Mouse (Mus musculus) erythroid progenitor cell, adult 5-6 weeks (primary cell): ENCODE data around the gene Nicn1. TPM values are rescaled to one million over a fixed set of nuclear protein-coding genes. Genes with fewer than 3 reads are reported as not detected.
A peak's percentile ranks its signal among the peaks of the same experiment; 100 is the strongest.
"Not testable (repeated sequence)": the region's sequence is repeated elsewhere in the genome, so short reads cannot be mapped to it uniquely, and the experiment has no call there.

Experiments used
- ATAC-seq: replicated peaks from 2 replicates; pipeline ENCODE4 v1.8.0; 2016; ENCODE audit warnings: moderate number of reproducible peaks, mild to moderate bottlenecking, moderate TSS enrichment, inconsistent platforms; ENCODE audit not compliant: poor library complexity, low FRiP score, severe bottlenecking
- total RNA-seq, 2 experiments: library from RNA; stranded (forward) in 1 of 2; stranded (reverse) in 1 of 2; fragments of 150-400 nt in 1 of 2; fragments of 186-747, 209-891 nt in 1 of 2; gene quantifications; 2 replicates each; pipeline versions ENCODE4 v1.2.3 to v1.2.4; 2015 to 2017; ENCODE audit warnings: low replicate concordance in 2 of 2

Gene Nicn1
- not detected in 2 replicates for total RNA-seq (2015; ENCODE audit: low replicate concordance)
- total RNA-seq (2017; ENCODE audit: low replicate concordance) = 0.64 and 0.91 TPM in 2 replicates

DNA sequence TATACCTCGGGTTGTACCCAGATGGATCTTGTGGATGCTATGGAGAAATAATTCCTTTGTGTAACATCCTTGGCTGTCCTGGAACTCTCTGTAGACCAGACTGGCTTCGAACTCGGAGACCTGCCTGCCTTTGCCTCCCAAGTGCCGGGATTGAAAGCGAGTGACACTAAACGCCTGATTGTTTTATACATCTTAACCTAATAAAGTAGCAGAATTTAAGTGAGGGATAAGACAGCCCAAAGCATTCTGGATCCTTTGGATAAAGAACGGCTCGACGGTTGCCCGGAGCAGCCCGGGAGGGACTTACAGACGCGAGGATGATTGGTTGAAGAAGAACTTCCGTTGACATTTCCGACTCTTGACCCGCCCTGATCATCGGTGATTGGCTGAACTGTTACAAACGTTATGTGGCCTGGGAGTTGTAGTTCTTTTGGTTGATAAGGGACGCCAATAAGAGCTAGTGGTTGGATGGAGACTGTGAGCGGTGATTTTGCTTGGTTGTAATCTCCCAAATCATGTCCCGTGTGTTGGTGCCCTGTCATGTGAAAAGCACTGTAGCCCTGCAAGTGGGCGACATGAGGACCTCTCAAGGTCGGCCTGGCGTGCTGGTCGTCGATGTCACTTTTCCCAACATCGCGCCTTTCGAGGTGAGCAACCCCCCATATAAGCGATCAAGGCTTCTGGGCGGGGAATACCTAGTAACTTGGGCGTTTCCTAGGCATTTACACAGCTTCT, at the start of gene Nicn1:
Gene Nicn1, plus strand, starts transcription at position 414 of the 735 bp plus-strand sequence.
- ATAC-seq = peak; percentile 100

DNA sequence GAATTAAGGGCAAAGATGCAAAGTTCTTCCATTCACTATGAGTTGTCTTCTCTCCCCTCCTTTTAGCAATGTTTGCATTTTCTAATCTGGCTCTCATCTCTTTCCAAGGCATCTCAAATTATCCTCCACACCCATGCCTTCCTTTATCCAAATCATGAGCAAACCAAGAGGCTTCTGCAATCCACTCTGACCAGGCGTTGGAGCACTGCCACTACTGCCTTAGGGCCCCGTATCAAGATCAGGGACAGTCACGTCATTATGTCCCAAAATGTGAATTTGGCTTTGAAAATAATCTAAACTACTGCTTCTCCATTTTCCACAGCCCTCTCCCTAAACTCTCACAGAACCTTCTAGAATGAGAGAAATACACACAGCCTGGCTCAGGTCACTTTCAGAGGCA, 45.7 kb upstream of the Nicn1 start:
- ATAC-seq = no peak

- ATAC-seq = peak; percentile 67; the same call in 1 of the 2 replicates
These were observed 45.2 kb upstream of the Nicn1 start for GRCm38 (mm10) chr9:108244984-108245383.

DNA sequence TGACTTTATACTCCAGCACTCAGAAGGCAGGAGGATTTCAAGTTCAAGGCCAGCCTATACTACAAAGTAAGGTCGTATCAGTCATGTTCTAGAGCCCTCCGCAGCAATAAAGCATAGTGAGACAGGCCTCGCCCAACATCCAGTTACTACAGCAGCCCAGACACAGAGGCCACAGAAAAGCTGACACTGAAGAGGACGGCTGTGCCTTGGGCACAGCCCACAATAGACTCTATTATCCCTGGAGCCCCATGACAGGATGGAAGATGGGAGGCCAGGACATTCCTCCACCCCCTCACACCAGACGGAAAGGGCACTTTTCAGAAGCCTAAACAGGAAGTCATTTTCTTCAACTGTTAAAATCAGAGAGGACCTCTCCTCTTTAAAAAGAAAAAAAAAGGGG, 41.3 kb upstream of the Nicn1 start:
- no peak for ATAC-seq

DNA sequence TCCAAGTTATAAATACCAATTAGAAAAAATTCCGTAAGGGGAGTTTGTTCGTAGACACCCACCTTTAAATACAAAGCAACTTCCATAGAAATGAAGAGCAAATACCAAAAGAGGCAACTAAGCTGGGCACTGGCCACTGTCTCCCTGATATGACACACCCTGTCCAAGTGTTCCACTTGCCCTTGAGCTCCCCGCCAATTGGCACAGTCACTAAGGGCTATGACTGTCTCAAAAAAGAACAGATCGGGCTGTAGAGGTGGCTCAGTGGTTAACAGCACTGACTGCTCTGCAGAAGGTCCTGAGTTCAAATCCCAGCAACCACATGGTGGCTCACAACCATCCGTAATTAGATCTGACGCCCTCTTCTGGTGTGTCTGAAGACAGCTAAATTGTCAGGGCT, 38.4 kb upstream of the Nicn1 start:
- ATAC-seq = no peak

- ATAC-seq = no peak
These were observed 37.5 kb upstream of the Nicn1 start for GRCm38 (mm10) chr9:108252766-108253165.

DNA sequence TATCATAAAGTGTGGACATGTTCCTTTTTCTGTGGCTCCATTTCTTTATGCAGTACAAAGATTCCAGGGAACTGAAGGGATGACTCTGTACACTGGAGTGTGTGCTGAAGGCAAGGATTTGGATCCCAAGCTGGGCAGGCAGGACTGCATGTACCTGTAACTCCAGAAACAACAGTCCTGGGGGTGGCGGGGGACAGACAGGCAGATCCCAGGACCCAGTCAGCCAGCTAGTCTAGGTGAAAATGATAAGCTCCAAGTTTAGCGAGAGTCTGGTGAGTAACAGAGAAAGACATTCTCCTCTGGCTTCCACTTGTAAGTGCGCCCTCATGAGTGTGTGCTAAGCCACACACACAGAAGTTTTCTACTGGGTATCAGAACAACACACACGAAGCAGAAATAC, 29.7 kb upstream of the Nicn1 start:
- no peak for ATAC-seq

DNA sequence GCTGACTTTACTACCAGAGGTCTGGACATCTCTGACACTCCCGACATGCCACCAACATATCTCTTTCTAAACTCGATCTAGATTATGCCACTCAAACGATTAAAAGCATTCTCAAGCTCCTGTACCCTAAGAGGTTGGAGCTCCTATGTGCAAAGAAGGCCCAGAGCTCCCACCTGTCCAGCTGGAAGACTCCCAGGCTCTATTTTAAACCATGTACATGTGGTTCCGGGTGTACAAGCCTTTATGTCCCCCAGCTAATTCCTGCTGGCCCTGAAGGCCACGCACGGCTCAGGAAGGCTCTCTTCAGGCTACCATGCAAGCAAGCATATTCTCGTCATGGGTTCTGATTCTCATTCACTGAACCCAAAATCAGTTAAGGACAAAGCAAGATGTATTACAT, 28.4 kb upstream of the Nicn1 start:
- no peak for ATAC-seq

GRCm38 (mm10) chr9:108262494-108263049, 27.7 kb upstream of the Nicn1 start:
- no peak for ATAC-seq

- ATAC-seq = peak; percentile 69
These were observed 27.0 kb upstream of the Nicn1 start for GRCm38 (mm10) chr9:108263131-108263681.

GRCm38 (mm10) chr9:108263690-108264190, 26.5 kb upstream of the Nicn1 start, which contains the start of gene Dag1:
Dag1 (minus strand) TSS chr9:108263958.
- ATAC-seq = peak; percentile 96

DNA sequence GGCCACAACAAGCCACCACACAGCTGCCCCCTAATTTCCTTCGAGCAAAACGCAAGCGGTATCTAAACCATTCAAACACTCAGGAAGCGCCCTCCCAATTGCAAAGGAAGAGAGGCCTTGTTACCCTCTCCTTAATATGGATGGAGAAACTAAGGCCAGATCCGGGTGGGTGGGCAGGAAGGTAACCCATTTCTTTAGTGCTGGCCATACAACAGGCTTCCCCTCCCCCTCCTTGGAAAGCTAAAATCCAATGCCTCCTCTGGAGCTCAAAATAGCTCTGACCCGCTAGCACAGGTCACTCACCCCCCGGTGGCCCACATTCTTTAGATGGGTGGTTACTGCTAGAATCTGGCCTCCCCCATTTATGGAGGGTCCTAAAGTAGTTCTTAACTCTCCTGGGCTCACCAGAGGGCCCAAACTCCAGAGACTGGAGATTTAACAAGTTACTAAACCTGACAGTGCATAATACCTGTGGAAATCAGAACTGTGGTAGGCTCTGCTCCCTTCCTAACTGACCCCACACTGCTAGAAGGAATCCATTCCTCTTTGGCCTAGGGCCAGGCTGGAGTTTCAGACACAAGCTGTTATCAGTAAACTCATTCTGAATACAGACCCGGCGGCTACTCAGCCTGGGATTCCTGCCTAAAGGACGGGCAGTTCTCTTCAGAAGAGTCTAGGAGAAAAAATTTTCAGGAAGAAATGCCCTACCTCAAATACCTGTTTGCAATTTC, 25.9 kb upstream of the Nicn1 start:
- no peak for ATAC-seq

- no peak for ATAC-seq
These were observed 23.8 kb upstream of the Nicn1 start for GRCm38 (mm10) chr9:108266261-108266935.

DNA sequence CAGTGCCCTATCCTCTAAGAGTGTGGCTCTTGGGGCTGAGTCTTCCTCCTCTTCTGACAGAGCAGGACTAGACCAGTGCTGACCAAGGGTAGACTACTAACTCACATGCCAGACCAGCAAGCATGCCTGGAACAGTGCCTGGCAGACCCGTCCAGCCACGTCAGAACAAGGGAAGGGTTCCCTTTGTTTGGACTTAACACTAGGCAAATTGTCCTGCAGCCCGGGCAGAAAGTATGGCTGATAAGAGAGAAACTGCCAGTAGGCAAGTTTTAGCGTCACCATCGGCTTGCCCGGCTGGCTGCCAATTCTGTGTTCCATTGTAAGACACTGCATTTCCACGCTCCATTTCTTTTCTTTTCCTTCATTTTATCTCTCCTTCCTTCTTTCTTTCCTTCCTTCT, 22.5 kb upstream of the Nicn1 start:
- ATAC-seq = no peak

- ATAC-seq = not testable (repeated sequence)
These were observed 21.5 kb upstream of the Nicn1 start for GRCm38 (mm10) chr9:108268701-108269100.

DNA sequence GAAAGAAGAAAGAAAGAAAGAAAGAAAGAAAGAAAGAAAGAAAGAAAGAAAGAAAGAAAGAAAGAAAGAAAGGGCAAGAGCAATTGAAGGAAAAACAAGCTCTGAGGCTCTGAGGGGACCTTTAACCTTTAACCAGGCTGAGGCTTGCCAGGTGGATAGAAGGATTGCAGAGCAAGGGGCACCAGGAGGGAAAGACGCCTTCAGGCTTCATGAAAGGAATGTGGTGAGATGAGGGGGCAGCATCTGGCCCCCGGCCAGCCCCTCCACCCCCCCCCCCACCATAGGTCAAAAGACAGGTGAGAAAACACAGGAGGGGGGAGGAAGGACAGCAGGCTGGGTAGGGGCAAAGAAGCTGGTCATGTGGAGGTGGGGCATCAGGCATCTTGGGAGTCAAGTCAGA, 18.3 kb upstream of the Nicn1 start:
- ATAC-seq = no peak

- ATAC-seq = no peak
These were observed 17.5 kb upstream of the Nicn1 start for GRCm38 (mm10) chr9:108272691-108273090.

- no peak for ATAC-seq
These were observed 16.7 kb upstream of the Nicn1 start for GRCm38 (mm10) chr9:108273485-108273884.

DNA sequence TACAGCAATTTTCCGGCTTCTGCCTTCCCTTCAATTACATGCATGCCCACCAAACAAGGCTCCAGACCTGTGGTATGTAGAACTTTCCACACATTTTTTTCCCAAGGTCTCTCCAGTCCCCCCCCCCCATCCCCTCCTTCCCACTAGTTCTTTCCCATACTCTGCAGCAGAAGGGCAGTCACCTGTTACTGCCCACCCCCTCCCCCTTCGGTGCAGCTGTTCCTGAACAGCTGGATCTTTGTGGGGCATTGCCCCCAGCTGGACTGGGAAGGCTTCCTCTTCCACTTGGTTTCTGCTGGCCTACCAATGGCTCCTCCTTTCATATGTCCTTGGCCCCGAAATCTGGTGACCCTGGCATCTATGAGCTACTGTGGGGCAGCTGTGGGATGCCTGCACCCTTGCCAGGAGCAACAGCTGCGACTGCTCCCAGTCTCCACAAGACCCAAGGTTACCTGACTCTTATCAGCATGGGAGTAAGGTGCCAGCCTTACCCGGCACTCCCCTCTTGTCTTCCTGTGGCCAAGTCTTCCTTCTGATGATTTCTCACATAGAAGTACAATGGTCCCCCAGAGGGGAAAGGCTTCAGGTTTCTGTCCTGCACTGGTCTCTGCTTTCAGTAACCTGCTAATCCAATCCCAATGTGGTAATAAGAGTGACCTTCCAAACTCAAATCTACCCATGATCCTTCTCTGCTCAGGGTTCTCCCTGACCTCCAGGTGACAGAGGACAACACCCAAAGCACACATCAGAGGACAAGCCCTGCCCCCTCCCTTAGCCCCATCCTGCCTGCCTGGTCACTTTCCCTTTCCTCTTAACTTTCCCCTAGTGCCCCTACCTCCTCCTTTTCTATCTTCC, 15.5 kb upstream of the Nicn1 start:
- ATAC-seq = no peak
